Mouse (Mus musculus): ENCODE results near the gene Flot1.
"Not testable (repeated sequence)": the region's sequence is repeated elsewhere in the genome, so short reads cannot be mapped to it uniquely, and the experiment has no call there.

Gene Flot1

GRCm38 (mm10) chr17:35835424-35836140 lies 12.6 kb downstream of the Flot1 start:
- no peak for DNase-seq (ENCODE audit: low read depth, low spot score)

- DNase-seq (ENCODE audit: low read depth, low spot score), result peak; percentile 94
Measured at GRCm38 (mm10) chr17:35836178-35836965, 13.3 kb downstream of the Flot1 start.

- DNase-seq (ENCODE audit: low read depth, low spot score), result peak; percentile 96
Measured at GRCm38 (mm10) chr17:35836991-35837422, 14.0 kb downstream of the Flot1 start.

GRCm38 (mm10) chr17:35837487-35837886 lies 14.5 kb downstream of the Flot1 start:
- peak; percentile 84 for DNase-seq (ENCODE audit: low read depth, low spot score)

- DNase-seq (ENCODE audit: low read depth, low spot score), result peak; percentile 99
Measured at GRCm38 (mm10) chr17:35838122-35838544, 15.1 kb downstream of the Flot1 start, which contains the start of gene Tubb5. Tubb5 (minus strand) TSS chr17:35838306.

- DNase-seq (ENCODE audit: low read depth, low spot score), result no peak
Measured at GRCm38 (mm10) chr17:35838570-35838969, 15.5 kb downstream of the Flot1 start.

- not testable (repeated sequence) for DNase-seq (ENCODE audit: low read depth, low spot score)
Measured at GRCm38 (mm10) chr17:35839002-35839401, 16.0 kb downstream of the Flot1 start.

GRCm38 (mm10) chr17:35840561-35840960 lies 17.5 kb downstream of the Flot1 start:
- no peak for DNase-seq (ENCODE audit: low read depth, low spot score)

GRCm38 (mm10) chr17:35841076-35841950 lies 18.3 kb downstream of the Flot1 start, which contains the start of gene Mdc1:
Mdc1 (plus strand) TSS chr17:35841515.
- peak; percentile 100 for DNase-seq (ENCODE audit: low read depth, low spot score)

GRCm38 (mm10) chr17:35842006-35842405 lies 19.0 kb downstream of the Flot1 start:
- peak; percentile 61 for DNase-seq (ENCODE audit: low read depth, low spot score)

GRCm38 (mm10) chr17:35843514-35843913 lies 20.5 kb downstream of the Flot1 start:
- no peak for DNase-seq (ENCODE audit: low read depth, low spot score)

GRCm38 (mm10) chr17:35848112-35848511 lies 25.1 kb downstream of the Flot1 start:
- DNase-seq (ENCODE audit: low read depth, low spot score), result peak; percentile 60

GRCm38 (mm10) chr17:35850974-35851373 lies 27.9 kb downstream of the Flot1 start:
- no peak for DNase-seq (ENCODE audit: low read depth, low spot score)

- no peak for DNase-seq (ENCODE audit: low read depth, low spot score)
Measured at GRCm38 (mm10) chr17:35859371-35859770, 36.3 kb downstream of the Flot1 start.

- no peak for DNase-seq (ENCODE audit: low read depth, low spot score)
Measured at GRCm38 (mm10) chr17:35859835-35860234, 36.8 kb downstream of the Flot1 start.

GRCm38 (mm10) chr17:35860831-35861197 lies 37.8 kb downstream of the Flot1 start:
- DNase-seq (ENCODE audit: low read depth, low spot score), result no peak

- peak; percentile 95 for DNase-seq (ENCODE audit: low read depth, low spot score)
Measured at GRCm38 (mm10) chr17:35861198-35861857, 38.3 kb downstream of the Flot1 start, which contains the start of gene Nrm. Nrm (plus strand) TSS chr17:35861318.

- DNase-seq (ENCODE audit: low read depth, low spot score), result peak; percentile 55
Measured at GRCm38 (mm10) chr17:35864832-35865353, 41.9 kb downstream of the Flot1 start.

- DNase-seq (ENCODE audit: low read depth, low spot score), result peak; percentile 88
Measured at GRCm38 (mm10) chr17:35865481-35866280, 42.7 kb downstream of the Flot1 start, which contains the start of gene Ppp1r18. Ppp1r18 (plus strand) TSS chr17:35865593.
